Mouse (Mus musculus): ENCODE measurements around the gene Top2a. TPM values are rescaled to one million over a fixed set of nuclear protein-coding genes. Genes with fewer than 3 reads are reported as not detected.

Top2a gene
- 211 and 217 TPM in 2 replicates for polyA plus RNA-seq (2015; fragmentation: Nextera tagmentation; extraction: Ambion mirVana)

DNA sequence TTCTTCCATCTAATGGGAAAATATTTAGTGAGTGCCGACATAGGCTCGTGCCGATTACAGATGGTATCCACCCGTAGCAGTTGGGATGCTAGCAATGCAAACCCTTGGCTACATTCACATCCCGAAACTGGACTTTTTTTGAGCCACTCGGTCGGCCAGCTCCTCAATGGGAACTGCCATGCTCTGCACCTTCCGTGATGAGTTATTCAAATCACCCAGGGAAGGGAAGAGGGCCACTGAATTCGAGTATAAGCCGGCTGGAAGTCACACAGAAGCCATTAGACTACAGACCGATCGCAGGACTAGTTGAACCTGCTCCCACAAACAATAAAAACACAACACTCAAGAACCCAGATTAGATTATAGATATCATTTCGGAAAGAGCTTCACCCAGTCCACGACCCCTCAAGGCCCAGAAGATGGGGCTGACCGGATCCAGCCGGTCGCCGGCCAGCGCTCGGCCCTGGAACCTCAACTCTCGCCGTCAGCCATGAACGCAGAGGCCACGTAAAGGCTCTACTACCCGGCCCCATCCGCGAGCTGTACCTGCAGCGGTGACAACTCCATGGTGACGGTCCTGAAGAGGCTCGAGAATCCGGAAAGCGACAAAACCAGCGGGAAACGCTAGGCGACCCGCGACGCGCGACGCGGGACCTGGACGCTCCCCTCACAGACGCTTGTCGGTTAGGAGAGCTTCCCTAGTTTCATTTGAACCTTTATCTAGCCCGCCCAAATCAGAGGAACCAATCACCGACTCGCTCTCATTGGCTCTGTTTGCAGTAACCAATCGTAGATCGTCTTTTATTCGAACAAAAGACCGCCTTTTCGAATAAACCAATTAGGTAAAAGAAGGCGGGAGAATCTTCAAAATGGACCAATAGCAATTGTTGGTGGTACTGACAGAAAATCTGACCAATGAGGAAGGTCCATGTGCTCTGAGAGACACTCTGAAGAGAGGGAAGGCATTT lies at the start of gene Top2a:
TSS of gene Top2a (minus strand) at position 690 of the 968 bp plus-strand sequence.
- peak within 1 kb of the TSS; percentile 65 for H3K4me2 ChIP-seq
- ATAC-seq (ENCODE audit: insufficient read depth, low FRiP score, low read depth): peak; percentile 95

DNA sequence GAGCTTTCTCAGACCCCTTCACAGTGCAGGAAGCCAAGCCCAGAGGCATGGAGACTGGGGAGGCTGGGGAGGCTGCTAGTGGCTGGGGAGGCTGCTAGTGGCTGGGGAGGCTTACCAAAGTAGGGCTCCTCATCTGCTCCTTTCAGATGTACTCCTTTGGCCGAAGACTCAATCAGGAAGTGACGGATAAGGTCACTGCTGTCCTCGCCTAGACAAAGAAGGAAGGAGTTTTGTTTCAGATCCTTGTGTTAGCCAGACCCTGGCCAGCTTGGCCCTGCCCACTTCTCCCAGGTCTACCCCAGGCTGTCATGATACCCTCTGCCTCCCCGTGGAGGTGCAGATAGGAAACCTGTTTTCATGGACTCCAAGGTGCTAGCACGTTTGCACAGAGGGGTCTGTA lies 49.8 kb upstream of the Top2a start:
- Histone ChIP-seq H3K9me3 (no peaks in the 10 kb centered on the region), H3K36me3 (no peaks in the 10 kb centered on the region), H3K27ac (no peak overlapping the region), H3K4me3 (replicated peaks) (no peak overlapping the region), H3K27me3 (replicated peaks) (no peaks in the 10 kb centered on the region), H3K9ac (no peak overlapping the region), H3K4me2 (no peak overlapping the region), H3K4me1 (peaks cover 12% of the 10 kb centered on the region)
- WGBS: 62% methylated on average over 5 of the region's 5 CpGs
- no peak for ATAC-seq (ENCODE audit: insufficient read depth, low FRiP score, low read depth)

More for the DNA sequence above, at the start of gene Top2a:
- no peaks in the 10 kb centered on the region for H3K9me3 ChIP-seq
- H3K9ac ChIP-seq: peak within 1 kb of the TSS; percentile 56
- peak within 1 kb of the TSS; percentile 77 for H3K27ac ChIP-seq
- peak within 1 kb of the TSS; percentile 76 for H3K4me3 ChIP-seq (replicated peaks)
- H3K36me3 ChIP-seq: peaks cover 11% of the 10 kb centered on the region
- under 1% methylated on average over 54 of the region's 54 CpGs for WGBS
- H3K27me3 ChIP-seq (replicated peaks): no peaks in the 10 kb centered on the region
- H3K4me1 ChIP-seq: peaks cover 4% of the 10 kb centered on the region; the same call in 1 of the 2 replicates

GRCm38 (mm10) chr11:99071866-99072265 lies 47.9 kb upstream of the Top2a start:
- Histone ChIP-seq H3K4me3 (replicated peaks) (no peak overlapping the region), H3K4me2 (no peak overlapping the region), H3K27ac (no peak overlapping the region), H3K9me3 (no peaks in the 10 kb centered on the region), H3K36me3 (no peaks in the 10 kb centered on the region), H3K4me1 (peaks cover 12% of the 10 kb centered on the region), H3K9ac (no peak overlapping the region), H3K27me3 (replicated peaks) (no peaks in the 10 kb centered on the region)
- WGBS: 25% methylated on average over 6 of the region's 6 CpGs
- ATAC-seq (ENCODE audit: insufficient read depth, low FRiP score, low read depth): peak; percentile 16; the same call in 1 of the 2 replicates

DNA sequence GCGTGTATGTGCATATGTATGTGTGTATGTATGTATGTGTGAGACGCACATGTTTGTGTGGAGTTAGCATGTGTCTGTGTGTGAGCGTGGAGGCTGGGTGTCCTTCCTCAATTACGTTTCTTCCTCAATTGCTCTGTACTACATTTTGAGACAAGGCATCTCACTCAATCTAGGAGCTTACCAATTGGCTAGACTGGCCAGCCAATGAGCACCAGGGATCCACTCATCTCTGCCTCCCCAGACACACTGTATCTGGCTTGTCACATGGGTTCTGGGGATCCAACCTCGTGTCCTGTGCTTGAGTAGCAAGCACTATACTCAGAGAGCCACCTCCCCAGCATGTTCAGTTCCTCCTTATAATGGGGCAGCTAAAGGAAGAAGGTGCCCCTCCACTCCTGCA lies 44.5 kb upstream of the Top2a start:
- H3K4me1 ChIP-seq: peaks cover 19% of the 10 kb centered on the region
- ATAC-seq (ENCODE audit: insufficient read depth, low FRiP score, low read depth): no peak
- H3K9me3 ChIP-seq: no peaks in the 10 kb centered on the region
- H3K9ac ChIP-seq: no peak overlapping the region
- no peak overlapping the region for H3K4me2 ChIP-seq
- H3K27ac ChIP-seq: no peak overlapping the region
- no peaks in the 10 kb centered on the region for H3K27me3 ChIP-seq (replicated peaks)
- whole genome bisulfite sequencing: 87% methylated on average over 5 of the region's 5 CpGs
- no peak overlapping the region for H3K4me3 ChIP-seq (replicated peaks)
- H3K36me3 ChIP-seq: no peaks in the 10 kb centered on the region

GRCm38 (mm10) chr11:99067591-99067990 lies 43.6 kb upstream of the Top2a start:
- Histone ChIP-seq H3K27ac (no peak overlapping the region), H3K36me3 (no peaks in the 10 kb centered on the region), H3K27me3 (replicated peaks) (no peaks in the 10 kb centered on the region), H3K4me1 (peaks cover 23% of the 10 kb centered on the region), H3K4me2 (no peak overlapping the region), H3K9ac (no peak overlapping the region), H3K9me3 (no peaks in the 10 kb centered on the region), H3K4me3 (replicated peaks) (no peak overlapping the region)
- no peak for ATAC-seq (ENCODE audit: insufficient read depth, low FRiP score, low read depth)
- 86% methylated on average over 8 of the region's 8 CpGs for WGBS

- H3K9me3 ChIP-seq: no peaks in the 10 kb centered on the region
- 15% methylated on average over 2 of the region's 2 CpGs for WGBS
- H3K27me3 ChIP-seq (replicated peaks): no peaks in the 10 kb centered on the region
- peaks cover 10% of the 10 kb centered on the region for H3K4me1 ChIP-seq
- no peak overlapping the region for H3K9ac ChIP-seq
- H3K36me3 ChIP-seq: no peaks in the 10 kb centered on the region
- ATAC-seq (ENCODE audit: insufficient read depth, low FRiP score, low read depth): peak; percentile 60
- no peak overlapping the region for H3K4me2 ChIP-seq
- no peak overlapping the region for H3K27ac ChIP-seq
- H3K4me3 ChIP-seq (replicated peaks): no peak overlapping the region
Observed at GRCm38 (mm10) chr11:99065979-99066378, 42.0 kb upstream of the Top2a start.

GRCm38 (mm10) chr11:99065353-99065752 lies 41.4 kb upstream of the Top2a start:
- 70% methylated on average over 3 of the region's 3 CpGs for WGBS
- Histone ChIP-seq H3K36me3 (no peaks in the 10 kb centered on the region), H3K9ac (no peak overlapping the region), H3K4me1 (peaks cover 16% of the 10 kb centered on the region), H3K4me2 (no peak overlapping the region), H3K27ac (no peak overlapping the region), H3K9me3 (no peaks in the 10 kb centered on the region), H3K27me3 (replicated peaks) (no peaks in the 10 kb centered on the region), H3K4me3 (replicated peaks) (no peak overlapping the region)
- no peak for ATAC-seq (ENCODE audit: insufficient read depth, low FRiP score, low read depth)

GRCm38 (mm10) chr11:99063406-99064131 lies 39.6 kb upstream of the Top2a start:
- H3K36me3 ChIP-seq: no peaks in the 10 kb centered on the region
- H3K4me2 ChIP-seq: no peak overlapping the region
- H3K9ac ChIP-seq: no peak overlapping the region
- H3K4me1 ChIP-seq: peaks cover 20% of the 10 kb centered on the region
- no peak for ATAC-seq (ENCODE audit: insufficient read depth, low FRiP score, low read depth)
- H3K27me3 ChIP-seq (replicated peaks): no peaks in the 10 kb centered on the region
- no peaks in the 10 kb centered on the region for H3K9me3 ChIP-seq
- 49% methylated on average over 8 of the region's 8 CpGs for WGBS
- no peak overlapping the region for H3K27ac ChIP-seq
- H3K4me3 ChIP-seq (replicated peaks): no peak overlapping the region

- H3K36me3 ChIP-seq: no peaks in the 10 kb centered on the region
- H3K4me2 ChIP-seq: no peak overlapping the region
- no peaks in the 10 kb centered on the region for H3K27me3 ChIP-seq (replicated peaks)
- 86% methylated on average over 7 of the region's 7 CpGs for WGBS
- H3K27ac ChIP-seq: no peak overlapping the region
- H3K9me3 ChIP-seq: no peaks in the 10 kb centered on the region
- no peak for ATAC-seq (ENCODE audit: insufficient read depth, low FRiP score, low read depth)
- H3K4me1 ChIP-seq: peaks cover 20% of the 10 kb centered on the region
- H3K4me3 ChIP-seq (replicated peaks): no peak overlapping the region
- no peak overlapping the region for H3K9ac ChIP-seq
Observed at GRCm38 (mm10) chr11:99062661-99063060, 38.7 kb upstream of the Top2a start.

DNA sequence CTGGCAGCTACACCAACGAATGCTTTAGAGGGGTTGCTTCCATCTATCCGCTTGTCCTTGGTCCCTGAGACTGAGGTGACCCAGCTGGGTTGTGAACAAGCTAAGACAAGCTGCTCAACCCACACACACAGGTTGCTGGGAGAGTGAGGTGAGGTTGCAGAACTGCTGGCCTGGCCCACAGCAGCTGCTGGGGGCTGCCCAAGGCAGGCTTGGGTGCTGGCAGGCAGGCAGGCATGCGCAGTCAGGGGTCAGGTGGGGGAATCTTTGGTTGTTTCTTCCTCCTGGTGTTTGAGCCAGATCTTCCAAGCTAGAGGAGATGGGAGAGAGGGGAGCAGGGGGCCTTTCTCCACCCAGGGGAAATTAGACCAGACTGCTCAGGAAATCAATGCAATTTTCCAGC lies 36.4 kb upstream of the Top2a start:
- no peaks in the 10 kb centered on the region for H3K36me3 ChIP-seq
- no peak overlapping the region for H3K9ac ChIP-seq
- no peak for ATAC-seq (ENCODE audit: insufficient read depth, low FRiP score, low read depth)
- peaks cover 18% of the 10 kb centered on the region for H3K4me1 ChIP-seq
- no peak overlapping the region for H3K4me3 ChIP-seq (replicated peaks)
- H3K27ac ChIP-seq: peak overlapping the region; percentile 36; the same call in 1 of the 2 replicates
- H3K9me3 ChIP-seq: no peaks in the 10 kb centered on the region
- no peak overlapping the region for H3K4me2 ChIP-seq
- H3K27me3 ChIP-seq (replicated peaks): no peaks in the 10 kb centered on the region
- WGBS: 61% methylated on average over 3 of the region's 3 CpGs

GRCm38 (mm10) chr11:99055571-99056452 lies 31.8 kb upstream of the Top2a start:
- Histone ChIP-seq H3K27ac (peak overlapping the region; percentile 81), H3K4me3 (replicated peaks) (no peak overlapping the region), H3K27me3 (replicated peaks) (no peaks in the 10 kb centered on the region), H3K4me1 (peaks cover 18% of the 10 kb centered on the region), H3K36me3 (peaks cover 18% of the 10 kb centered on the region), H3K9me3 (no peaks in the 10 kb centered on the region), H3K4me2 (no peak overlapping the region), H3K9ac (no peak overlapping the region)
- ATAC-seq (ENCODE audit: insufficient read depth, low FRiP score, low read depth): peak; percentile 60; the same call in 1 of the 2 replicates
- WGBS: 19% methylated on average over 8 of the region's 8 CpGs
